Mouse (Mus musculus) intestine, embryonic 14.5 days (tissue): Measurements from ENCODE around the gene Cish. TPM values are rescaled to one million over a fixed set of nuclear protein-coding genes. Genes with fewer than 3 reads are reported as not detected.

Experiments used
- ATAC-seq: fragments of 200-750 bp; cut with Nextera tagmentation; replicated peaks from 2 replicates; pipeline ENCODE4 v1.8.0; 2017; ENCODE audit warnings: low read depth, moderate number of reproducible peaks, moderate TSS enrichment, moderate library complexity; ENCODE audit not compliant: low FRiP score, low TSS enrichment
- DNase-seq: peaks from one replicate; pipeline ENCODE4 v3.0.0-alpha.2; 2018; ENCODE audit warnings: low spot score
- H3K27ac ChIP-seq: fragments of 300-500 bp; sonication (generic); 2 replicates; pipeline ENCODE4 v1.5.1; 2014; ENCODE audit warnings: low read depth, mild to moderate bottlenecking, control low read depth
- H3K27me3 ChIP-seq: fragments of 300-500 bp; sonication (generic); replicated peaks from 2 replicates; pipeline ENCODE4 v1.6.1; 2014; ENCODE audit warnings: low read length, control low read depth; ENCODE audit not compliant: control insufficient read depth, insufficient read depth
- H3K36me3 ChIP-seq: fragments of 300-500 bp; sonication (generic); 2 replicates; pipeline ENCODE4 v1.6.1; 2014; ENCODE audit warnings: low read length, control low read depth; ENCODE audit not compliant: control insufficient read depth, insufficient read depth
- H3K4me1 ChIP-seq: fragments of 300-500 bp; sonication (generic); replicated peaks from 2 replicates; pipeline ENCODE4 v1.6.1; 2014; ENCODE audit warnings: low read length, control low read depth, mixed read lengths; ENCODE audit not compliant: control insufficient read depth, insufficient read depth
- H3K4me2 ChIP-seq: fragments of 300-500 bp; sonication (generic); 2 replicates; pipeline ENCODE4 v1.6.1; 2014; ENCODE audit warnings: low read length
- H3K4me3 ChIP-seq: fragments of 300-500 bp; sonication (generic); 2 replicates; pipeline ENCODE4 v1.5.1; 2014; ENCODE audit warnings: low read depth, low read length, control low read depth, mixed read lengths
- H3K9ac ChIP-seq: fragments of 300-500 bp; sonication (generic); 2 replicates; pipeline ENCODE4 v1.6.1; 2014; ENCODE audit warnings: mild to moderate bottlenecking, low read length
- H3K9me3 ChIP-seq: fragments of 300-500 bp; sonication (generic); 2 replicates; pipeline ENCODE4 v1.6.1; 2016; ENCODE audit warnings: low read length, control low read depth; ENCODE audit not compliant: control insufficient read depth
- WGBS: fragments of 180-500 bp; shearing (Covaris S2); extraction: QIAGEN DNeasy Blood & Tissue Kit; methylation state at CpG from one replicate; pipeline ENCODE4 v1.1.7; 2014; 5-methylcytosine and 5-hydroxymethylcytosine counted together
- polyA plus RNA-seq: library from polyadenylated mRNA; unstranded; fragments of >200 nt; fragmentation: Nextera tagmentation; extraction: Ambion mirVana; gene quantifications from 2 replicates; pipeline ENCODE4 v1.2.1, GENCODE M21; 2014

Gene Cish
- polyA plus RNA-seq, 1 experiment from 2014 or later = 8.9 TPM

- DNase-seq (no peak), ATAC-seq (no peak)
- Histone ChIP-seq H3K4me3 (no peak overlapping the region), H3K9me3 (no peaks in the 10 kb centered on the region), H3K4me2 (no peak overlapping the region), H3K27me3 (no peaks in the 10 kb centered on the region), H3K27ac (no peak overlapping the region), H3K36me3 (no peaks in the 10 kb centered on the region), H3K4me1 (no peaks in the 10 kb centered on the region), H3K9ac (no peak overlapping the region)
- WGBS = 66% methylated on average over 2 of the region's 2 CpGs
These were observed 35.4 kb upstream of the Cish start for GRCm38 (mm10) chr9:107260429-107260828.

- no peak for ATAC-seq
- Histone ChIP-seq H3K4me1 (no peaks in the 10 kb centered on the region), H3K36me3 (no peaks in the 10 kb centered on the region), H3K27ac (no peak overlapping the region), H3K9me3 (no peaks in the 10 kb centered on the region), H3K4me3 (no peak overlapping the region), H3K27me3 (no peaks in the 10 kb centered on the region), H3K4me2 (no peak overlapping the region), H3K9ac (no peak overlapping the region)
- DNase-seq = no peak
- 60% methylated on average over 8 of the region's 8 CpGs for WGBS
These were observed 35.0 kb upstream of the Cish start for GRCm38 (mm10) chr9:107260836-107261235.

GRCm38 (mm10) chr9:107261792-107262191, 34.0 kb upstream of the Cish start:
- Histone ChIP-seq H3K9me3 (no peaks in the 10 kb centered on the region), H3K36me3 (no peaks in the 10 kb centered on the region), H3K4me2 (no peak overlapping the region), H3K4me3 (no peak overlapping the region), H3K27me3 (no peaks in the 10 kb centered on the region), H3K9ac (no peak overlapping the region), H3K4me1 (no peaks in the 10 kb centered on the region), H3K27ac (no peak overlapping the region)
- 76% methylated on average over 6 of the region's 6 CpGs for WGBS
- no peak for DNase-seq
- ATAC-seq = no peak

GRCm38 (mm10) chr9:107262375-107262774, 33.5 kb upstream of the Cish start:
- H3K36me3 ChIP-seq = no peaks in the 10 kb centered on the region

GRCm38 (mm10) chr9:107263912-107264311, 31.9 kb upstream of the Cish start:
- DNase-seq (no peak), ATAC-seq (no peak)
- Histone ChIP-seq H3K27me3 (no peaks in the 10 kb centered on the region), H3K9ac (no peak overlapping the region), H3K27ac (no peak overlapping the region), H3K4me3 (no peak overlapping the region), H3K4me2 (no peak overlapping the region), H3K36me3 (no peaks in the 10 kb centered on the region), H3K4me1 (no peaks in the 10 kb centered on the region), H3K9me3 (no peaks in the 10 kb centered on the region)
- 88% methylated on average over 5 of the region's 5 CpGs for WGBS

More at GRCm38 (mm10) chr9:107262375-107262774, 33.5 kb upstream of the Cish start:
- ATAC-seq = no peak
- Histone ChIP-seq H3K4me2 (no peak overlapping the region), H3K9me3 (no peaks in the 10 kb centered on the region), H3K9ac (no peak overlapping the region), H3K4me1 (no peaks in the 10 kb centered on the region), H3K4me3 (no peak overlapping the region), H3K27me3 (no peaks in the 10 kb centered on the region), H3K27ac (no peak overlapping the region)
- 74% methylated on average over 7 of the region's 7 CpGs for WGBS
- DNase-seq = no peak

- ATAC-seq (no peak), DNase-seq (no peak)
- Histone ChIP-seq H3K27ac (no peak overlapping the region), H3K4me1 (no peaks in the 10 kb centered on the region), H3K9me3 (no peaks in the 10 kb centered on the region), H3K4me3 (no peak overlapping the region), H3K36me3 (no peaks in the 10 kb centered on the region), H3K9ac (no peak overlapping the region), H3K4me2 (no peak overlapping the region), H3K27me3 (no peaks in the 10 kb centered on the region)
- WGBS = 83% methylated on average over 3 of the region's 3 CpGs
These were observed 31.1 kb upstream of the Cish start for GRCm38 (mm10) chr9:107264731-107265130.

GRCm38 (mm10) chr9:107267028-107267427, 28.8 kb upstream of the Cish start:
- WGBS = 63% methylated on average over 1 of the region's 1 CpGs
- H3K4me1 ChIP-seq = no peaks in the 10 kb centered on the region
- no peak overlapping the region for H3K4me2 ChIP-seq
- DNase-seq = no peak
- H3K9ac ChIP-seq = no peak overlapping the region
- no peak overlapping the region for H3K27ac ChIP-seq
- ATAC-seq = no peak
- H3K27me3 ChIP-seq = no peaks in the 10 kb centered on the region
- H3K9me3 ChIP-seq = no peaks in the 10 kb centered on the region
- H3K36me3 ChIP-seq = no peaks in the 10 kb centered on the region
- H3K4me3 ChIP-seq = no peak overlapping the region

- H3K9ac ChIP-seq = no peak overlapping the region
- H3K27ac ChIP-seq = no peak overlapping the region
- H3K4me2 ChIP-seq = no peak overlapping the region
- 25% methylated on average over 4 of the region's 4 CpGs for WGBS
- H3K4me1 ChIP-seq = no peaks in the 10 kb centered on the region
- H3K36me3 ChIP-seq = no peaks in the 10 kb centered on the region
- no peaks in the 10 kb centered on the region for H3K9me3 ChIP-seq
- H3K4me3 ChIP-seq = no peak overlapping the region
- no peak for DNase-seq
- ATAC-seq = no peak
- no peaks in the 10 kb centered on the region for H3K27me3 ChIP-seq
These were observed 28.0 kb upstream of the Cish start for GRCm38 (mm10) chr9:107267721-107268402.

GRCm38 (mm10) chr9:107269772-107270171, 26.1 kb upstream of the Cish start:
- H3K9me3 ChIP-seq = no peaks in the 10 kb centered on the region
- DNase-seq (no peak), ATAC-seq (no peak)
- 85% methylated on average over 1 of the region's 1 CpGs for whole genome bisulfite sequencing
- no peak overlapping the region for H3K9ac ChIP-seq
- H3K27me3 ChIP-seq = no peaks in the 10 kb centered on the region
- no peak overlapping the region for H3K27ac ChIP-seq
- H3K36me3 ChIP-seq = no peaks in the 10 kb centered on the region
- no peaks in the 10 kb centered on the region for H3K4me1 ChIP-seq
- no peak overlapping the region for H3K4me3 ChIP-seq
- no peak overlapping the region for H3K4me2 ChIP-seq
